ENCODE assay signal across 8 mouse cellular contexts in genomic region chr16:17723325-17723626, GRCm38 (mm10). TPM values are rescaled to one million over a fixed set of nuclear protein-coding genes. Genes with fewer than 3 reads are reported as not detected.
DNase-seq lines count a peak whose midpoint lies in the region; ATAC-seq and TF ChIP-seq lines count a peak whose summit lies in the region.

No protein-coding gene starts in this region.

- peaks cover 19% of the 10 kb centered on the region for H3K4me1 ChIP-seq in lung, embryonic 16.5 days (replicated peaks; ENCODE audit: control insufficient read depth, insufficient read depth, low read length)
- peaks cover 14% of the 10 kb centered on the region for H3K4me1 ChIP-seq in hindbrain, postnatal 0 days (ENCODE audit: insufficient read depth, low read length)

- no peak for TF ChIP-seq CTCF in gastrocnemius, adult 2 months (IDR thresholded peaks at IDR 0.05)
- no peak for TF ChIP-seq CTCF in hindbrain, postnatal 0 days (IDR thresholded peaks at IDR 0.05; ENCODE audit: low read depth)

- no peak overlapping the region for H3K9ac ChIP-seq in lung, embryonic 16.5 days (ENCODE audit: low read length)
- no peak overlapping the region for H3K9ac ChIP-seq in hindbrain, postnatal 0 days (replicated peaks; ENCODE audit: low read length)

- H3ac ChIP-seq in myocyte (ENCODE audit: control insufficient read depth, insufficient read length): no peak overlapping the region

- peaks cover 41% of the 10 kb centered on the region for H3K79me2 ChIP-seq in myocyte (ENCODE audit: control insufficient read depth, insufficient read depth)

- no peaks in the 10 kb centered on the region for H3K9me3 ChIP-seq in lung, embryonic 16.5 days (ENCODE audit: control insufficient read depth, low read length)
- H3K9me3 ChIP-seq in hindbrain, postnatal 0 days (ENCODE audit: low read length): no peaks in the 10 kb centered on the region

- H3K27ac ChIP-seq in gastrocnemius, adult 2 months: peak overlapping the region; percentile 94
- H3K27ac ChIP-seq in lung, embryonic 16.5 days (ENCODE audit: low read length): no peak overlapping the region
- no peak overlapping the region for H3K27ac ChIP-seq in hindbrain, postnatal 0 days

- peak overlapping the region; percentile 79 for H3K4me3 ChIP-seq in gastrocnemius, adult 2 months
- peak overlapping the region; percentile 95; the same call in 1 of the 2 replicates for H3K4me3 ChIP-seq in lung, embryonic 16.5 days (ENCODE audit: low read length)
- H3K4me3 ChIP-seq in hindbrain, postnatal 0 days (ENCODE audit: low read length): no peak overlapping the region
- peak overlapping the region; percentile 71 for H3K4me3 ChIP-seq in myocyte

- no peak for DNase-seq in gastrocnemius, adult 2 months
- no peak for DNase-seq in gastrocnemius, postnatal 10 days
- no peak for DNase-seq in lung, postnatal 4 days
- DNase-seq in hindbrain, postnatal 0 days (ENCODE audit: low spot score): no peak
- no peak for DNase-seq in thymus, postnatal 0 days (ENCODE audit: low spot score)

- ATAC-seq in lung, embryonic 16.5 days (ENCODE audit: low read depth): no peak
- ATAC-seq in hindbrain, postnatal 0 days: no peak
- ATAC-seq in activated CD4-positive, CD25-positive, alpha-beta regulatory T cell, adult 4 months: no peak

- peak overlapping the region; percentile 50; the same call in 1 of the 2 replicates for H3K4me2 ChIP-seq in lung, embryonic 16.5 days (ENCODE audit: low read depth, low read length)
- peak overlapping the region; percentile 37; the same call in 1 of the 2 replicates for H3K4me2 ChIP-seq in hindbrain, postnatal 0 days (ENCODE audit: low read depth, low read length)
- H3K4me2 ChIP-seq in myocyte (ENCODE audit: low read depth): peak overlapping the region; percentile 64

- 78% methylated on average over 1 of the region's 1 CpGs for WGBS in lung, embryonic 16.5 days
- 85% methylated on average over 1 of the region's 1 CpGs for WGBS in hindbrain, postnatal 0 days

- H3K27me3 ChIP-seq in lung, embryonic 16.5 days (ENCODE audit: control insufficient read depth, insufficient read depth, low read depth, low read length): no peaks in the 10 kb centered on the region
- H3K27me3 ChIP-seq in hindbrain, postnatal 0 days (ENCODE audit: insufficient read depth, low read length): no peaks in the 10 kb centered on the region
- H3K27me3 ChIP-seq in myocyte (ENCODE audit: control insufficient read depth, insufficient read depth, insufficient read length): no peaks in the 10 kb centered on the region

- intact Hi-C loops in gastrocnemius, adult 2 months (cut with DNase I): loop anchor here (5.0 kb wide), 1 partner anchor 76 kb away; the partner anchor contains the start of gene Ccdc74a

- TF ChIP-seq POLR2A in myocyte (IDR thresholded peaks at IDR 0.05; ENCODE audit: insufficient read length, low read depth): no peak

- H3K36me3 ChIP-seq in lung, embryonic 16.5 days (ENCODE audit: control insufficient read depth, insufficient read depth, low read length): no peaks in the 10 kb centered on the region
- no peaks in the 10 kb centered on the region for H3K36me3 ChIP-seq in hindbrain, postnatal 0 days (ENCODE audit: insufficient read depth, low read length)
- no peaks in the 10 kb centered on the region for H3K36me3 ChIP-seq in myocyte (ENCODE audit: control insufficient read depth, insufficient read depth)

TF ChIP-seq in myocyte, 11 proteins besides CTCF, POLR2A, EP300 and RAD21:
- TF ChIP-seq TCF3 (IDR thresholded peaks at IDR 0.05; ENCODE audit: insufficient read length, low read depth) (no peak), REST (IDR thresholded peaks at IDR 0.05; ENCODE audit: insufficient read depth, insufficient read length) (no peak), MYOD1 (IDR thresholded peaks at IDR 0.05; ENCODE audit: control insufficient read depth in 1 of 3, insufficient read length in 2 of 3, low read depth in 2 of 3) (no peak), TCF12 (IDR thresholded peaks at IDR 0.05; ENCODE audit: insufficient read depth, poor library complexity, severe bottlenecking) (no peak), E2F4 (IDR thresholded peaks at IDR 0.05; ENCODE audit: insufficient read depth) (no peak), MAX (IDR thresholded peaks at IDR 0.05; ENCODE audit: low read depth) (no peak)

RNA-seq across cellular contexts. Expression of gene Med15, which starts 9.4 kb away (rescaled TPM):
- total RNA-seq in gastrocnemius, adult 2 months (2021): 10 to 100 TPM; 20.2 to 20.5 TPM
- 10 to 100 TPM; 24.5 to 34.9 TPM for total RNA-seq in gastrocnemius, postnatal 10 days (2021)
- polyA plus RNA-seq in lung, embryonic 16.5 days (2015; fragmentation: Nextera tagmentation; extraction: Ambion mirVana): 46.0 and 47.1 TPM in 2 replicates
- 47.5 and 66.1 TPM in 2 replicates for total RNA-seq in hindbrain, postnatal 0 days (2014; rRNA removed)
- 33.8 and 39.2 TPM in 2 replicates for polyA plus RNA-seq in hindbrain, postnatal 0 days (2015; fragmentation: Nextera tagmentation; extraction: Ambion mirVana)
- 42.9 TPM for polyA plus RNA-seq in myocyte (2012; fragmentation: generic; extraction: Trizol)
- polyA plus RNA-seq in activated CD4-positive, CD25-positive, alpha-beta regulatory T cell, adult 4 months (2017; shearing (Covaris generic)): 10 to 100 TPM; 66.5 to 89.2 TPM
- 31.6 and 36.9 TPM in 2 replicates for polyA plus RNA-seq in thymus, postnatal 0 days (2015; fragmentation: Nextera tagmentation; extraction: Ambion mirVana)

RNA-seq across cellular contexts. Expression of gene Klhl22, which starts 36.1 kb away (rescaled TPM):
- 10 to 100 TPM; 20.5 to 23.6 TPM for total RNA-seq in gastrocnemius, adult 2 months (2021)
- 10 to 100 TPM; 22.5 to 28.3 TPM for total RNA-seq in gastrocnemius, postnatal 10 days (2021)
- 59.0 and 62.8 TPM in 2 replicates for polyA plus RNA-seq in lung, embryonic 16.5 days (2015; fragmentation: Nextera tagmentation; extraction: Ambion mirVana)
- 176 and 190 TPM in 2 replicates for total RNA-seq in hindbrain, postnatal 0 days (2014; rRNA removed)
- 69.6 and 80.5 TPM in 2 replicates for polyA plus RNA-seq in hindbrain, postnatal 0 days (2015; fragmentation: Nextera tagmentation; extraction: Ambion mirVana)
- 107 TPM for polyA plus RNA-seq in myocyte (2012; fragmentation: generic; extraction: Trizol)
- polyA plus RNA-seq in activated CD4-positive, CD25-positive, alpha-beta regulatory T cell, adult 4 months (2017; shearing (Covaris generic)): 10 to 100 TPM; 11.8 to 16.3 TPM
- 27.6 and 30.2 TPM in 2 replicates for polyA plus RNA-seq in thymus, postnatal 0 days (2015; fragmentation: Nextera tagmentation; extraction: Ambion mirVana)
